Mouse (Mus musculus) thymus, postnatal 10 days (tissue): Measurements from ENCODE around the gene Dcst1.

Experiments
- DNase-seq, 2 experiments: peaks; one replicate each; pipeline ENCODE4 v3.0.0; 2021; ENCODE audit warnings: low spot score in 2 of 2

Dcst1 gene

GRCm38 (mm10) chr3:89365153-89365485 lies at the start of gene Dcst1:
TSS of gene Dcst1 (minus strand) at chr3:89365253.
- DNase-seq, result no peak

GRCm38 (mm10) chr3:89411490-89412393 lies 46.7 kb upstream of the Dcst1 start, which contains the start of gene Flad1:
TSS of gene Flad1 (minus strand) at chr3:89411870.
- peak; percentile 98 to 99 for DNase-seq

- no peak for DNase-seq
Measured at GRCm38 (mm10) chr3:89410864-89411263, 45.8 kb upstream of the Dcst1 start.

- DNase-seq, result no peak
Measured at GRCm38 (mm10) chr3:89409701-89410100, 44.6 kb upstream of the Dcst1 start.

DNA sequence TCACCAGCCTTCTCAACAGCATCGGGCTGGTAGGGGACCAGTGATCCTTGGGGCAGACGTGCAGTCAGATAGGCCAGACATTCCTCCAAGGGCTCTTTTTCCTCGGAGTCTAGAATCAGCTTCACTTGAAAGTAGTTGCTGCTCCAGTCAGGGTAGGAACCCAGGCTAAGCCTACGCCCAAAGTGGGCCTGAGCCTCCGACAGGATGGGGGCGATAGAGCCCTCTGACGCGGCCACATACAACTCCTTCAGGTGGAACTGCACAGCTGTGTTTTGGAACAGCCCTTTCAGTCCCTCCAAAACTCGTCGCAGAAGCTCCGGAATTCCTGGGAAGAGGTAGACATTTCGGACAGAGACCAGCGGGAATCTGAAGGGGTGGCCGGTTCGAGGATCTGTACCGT lies 43.4 kb upstream of the Dcst1 start:
- DNase-seq, result no peak

DNA sequence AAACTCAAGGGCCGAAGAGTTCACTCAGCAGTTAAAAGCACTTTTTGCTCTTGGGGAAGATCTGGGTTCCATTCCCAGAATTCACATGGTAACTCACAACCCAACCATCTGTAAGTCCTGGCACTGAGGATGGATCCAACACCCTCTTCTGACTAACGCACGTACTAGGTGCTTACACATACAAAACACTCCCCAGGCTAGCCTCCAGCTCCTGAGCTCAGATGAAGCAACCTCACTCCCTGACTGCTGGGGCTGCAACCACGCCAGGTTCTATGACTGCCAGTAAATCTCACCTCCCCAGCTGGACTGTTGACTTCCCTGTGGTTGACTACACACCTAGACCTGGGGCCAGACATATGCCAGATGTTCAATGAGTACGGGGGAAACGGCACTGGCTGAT lies 41.8 kb upstream of the Dcst1 start:
- no peak for DNase-seq

GRCm38 (mm10) chr3:89402693-89403092 lies 37.6 kb upstream of the Dcst1 start, which contains the start of gene Lenep:
TSS of gene Lenep (minus strand) at chr3:89402793.
- no peak for DNase-seq

- DNase-seq, result no peak
Measured at GRCm38 (mm10) chr3:89401329-89401728, 36.3 kb upstream of the Dcst1 start.

GRCm38 (mm10) chr3:89396654-89397005 lies 31.6 kb upstream of the Dcst1 start:
- no peak for DNase-seq

DNA sequence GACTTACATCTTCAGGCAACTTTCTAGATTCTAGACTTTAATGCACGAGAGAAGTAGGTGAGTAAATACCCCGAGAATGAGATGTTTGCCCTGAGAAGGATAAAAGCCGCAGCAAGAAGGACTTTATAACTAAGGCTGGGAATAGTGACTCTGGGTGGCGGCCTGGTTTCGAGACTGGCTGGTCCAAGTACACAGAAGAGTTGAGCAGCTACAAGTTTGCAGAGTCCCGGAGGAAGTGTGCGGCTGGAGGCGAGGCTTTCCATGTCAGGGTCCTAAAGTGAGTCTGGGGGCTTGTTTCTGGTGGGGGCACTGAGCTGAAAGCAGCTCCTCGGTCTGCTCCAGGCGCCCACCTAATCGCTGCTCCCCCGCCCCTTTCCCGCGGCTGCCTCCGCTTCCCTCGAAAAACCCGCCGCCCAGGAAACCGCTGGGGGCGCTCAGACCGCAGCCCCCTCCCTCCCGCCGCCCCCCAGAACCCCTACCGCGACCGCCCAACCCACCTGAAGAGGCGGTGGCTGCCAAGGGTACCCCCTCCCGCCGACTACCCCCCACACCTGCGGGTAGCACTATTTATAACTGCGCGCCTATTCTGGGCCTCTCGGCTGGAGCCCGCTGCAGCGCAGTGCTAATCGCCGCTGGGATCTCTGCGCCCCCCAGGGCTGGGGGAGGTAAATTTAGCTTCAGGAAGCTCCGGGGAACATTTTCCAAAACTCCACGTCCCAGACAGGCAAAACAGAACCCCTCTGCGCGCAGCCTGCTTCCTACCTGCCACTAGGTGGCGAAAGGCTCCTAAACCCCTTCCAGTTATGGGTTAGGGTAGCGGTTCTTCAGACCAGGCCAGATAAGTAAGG lies 31.0 kb upstream of the Dcst1 start:
- DNase-seq, result peak; percentile 70 to 78

- DNase-seq, result no peak
Measured at GRCm38 (mm10) chr3:89395419-89395805, 30.4 kb upstream of the Dcst1 start.

GRCm38 (mm10) chr3:89394894-89395256 lies 29.8 kb upstream of the Dcst1 start:
- no peak for DNase-seq

- peak in 1 of 2 experiments; percentile 19 for DNase-seq
Measured at GRCm38 (mm10) chr3:89394006-89394893, 29.2 kb upstream of the Dcst1 start, which contains the start of gene Zbtb7b. TSS of gene Zbtb7b (minus strand) at chr3:89394776.

DNA sequence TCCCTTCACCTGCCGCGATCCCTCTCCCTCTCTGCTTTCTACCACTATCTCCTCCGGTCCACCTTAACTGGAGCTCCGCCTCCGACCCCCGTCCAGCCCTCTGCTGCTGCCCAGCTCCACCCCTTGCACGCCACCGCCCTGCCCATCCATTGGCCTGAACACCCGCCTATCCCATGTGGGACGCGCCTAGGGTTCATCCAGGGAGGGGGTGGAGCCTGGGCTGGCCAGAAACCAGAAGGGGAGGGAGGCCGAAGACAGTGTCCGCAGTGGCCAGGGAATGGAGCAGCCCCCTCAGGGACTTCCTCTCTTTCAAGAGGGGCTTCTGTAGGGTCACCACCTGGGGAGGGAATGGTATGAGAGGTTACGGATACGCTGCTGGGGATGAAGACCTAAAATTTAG lies 28.6 kb upstream of the Dcst1 start:
- peak in 1 of 2 experiments; percentile 66 for DNase-seq

DNA sequence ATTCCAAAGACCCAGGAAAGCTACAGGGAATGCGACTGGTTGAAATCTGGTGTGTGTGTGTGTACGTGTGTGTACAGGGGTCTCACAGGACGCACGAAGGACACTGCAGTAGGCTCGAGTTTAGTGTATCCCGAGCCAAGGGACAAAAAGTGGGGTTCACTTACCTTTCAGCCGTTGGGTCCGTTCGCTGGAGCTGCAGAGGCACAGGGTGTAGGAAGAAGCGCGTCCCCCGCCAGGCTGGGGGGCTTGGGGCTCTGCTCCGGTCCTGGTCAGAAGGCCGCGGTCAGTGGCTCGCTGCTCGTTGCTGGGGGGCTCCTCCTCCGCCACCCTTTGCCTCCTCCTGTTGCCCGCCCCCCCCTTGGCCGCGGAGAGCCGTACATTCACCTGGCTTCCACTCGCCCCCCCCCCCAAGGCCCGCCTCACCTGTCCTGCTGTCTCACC lies 27.8 kb upstream of the Dcst1 start:
- DNase-seq, result no peak

GRCm38 (mm10) chr3:89391663-89392511 lies 26.8 kb upstream of the Dcst1 start:
- no peak for DNase-seq

DNA sequence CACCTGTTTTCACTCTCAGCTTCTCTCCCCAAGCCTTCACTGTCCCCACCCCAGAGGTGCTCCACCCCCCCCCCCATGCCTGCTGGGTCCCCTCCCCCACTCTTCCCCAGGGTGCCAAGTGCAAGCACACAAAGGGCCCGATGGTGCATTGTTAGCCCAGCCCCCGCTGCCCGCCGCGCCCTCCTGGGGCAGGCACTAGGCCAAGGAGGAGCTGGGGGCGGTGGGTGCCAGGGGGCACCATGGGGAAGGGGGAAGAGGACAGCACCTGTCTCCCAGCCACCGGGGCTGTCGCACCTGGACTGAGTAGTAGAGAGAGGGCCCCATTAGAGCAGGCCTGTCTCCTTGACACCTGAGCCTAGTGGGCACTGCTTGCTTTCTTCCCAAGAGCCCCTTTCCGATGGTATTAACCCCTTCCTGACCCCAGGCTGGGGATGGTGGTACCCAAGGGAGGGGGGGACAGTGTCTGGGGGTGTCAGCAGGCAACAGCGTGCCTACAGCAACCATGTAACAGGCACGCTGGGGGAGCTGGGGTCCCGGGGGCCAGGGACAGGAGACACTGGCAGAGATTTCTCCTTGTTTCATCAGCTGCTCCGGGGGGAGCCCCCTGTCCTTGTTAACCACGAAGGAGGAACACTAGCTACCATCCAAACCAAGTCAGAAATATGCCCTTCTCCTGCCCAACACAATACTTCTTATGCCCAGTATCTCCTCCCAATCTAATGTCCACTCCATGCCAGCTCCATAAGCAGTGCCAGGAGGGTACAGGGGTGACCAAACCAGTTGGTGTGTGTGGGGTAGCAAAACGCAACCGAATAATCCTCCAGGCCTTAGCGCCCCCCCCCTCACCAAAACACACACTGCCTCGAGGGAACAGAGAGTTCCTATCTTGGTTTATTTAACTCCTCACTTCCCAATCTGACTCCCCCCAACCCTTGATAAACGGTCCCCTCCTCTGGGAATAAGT lies 25.9 kb upstream of the Dcst1 start:
- DNase-seq, result no peak

DNA sequence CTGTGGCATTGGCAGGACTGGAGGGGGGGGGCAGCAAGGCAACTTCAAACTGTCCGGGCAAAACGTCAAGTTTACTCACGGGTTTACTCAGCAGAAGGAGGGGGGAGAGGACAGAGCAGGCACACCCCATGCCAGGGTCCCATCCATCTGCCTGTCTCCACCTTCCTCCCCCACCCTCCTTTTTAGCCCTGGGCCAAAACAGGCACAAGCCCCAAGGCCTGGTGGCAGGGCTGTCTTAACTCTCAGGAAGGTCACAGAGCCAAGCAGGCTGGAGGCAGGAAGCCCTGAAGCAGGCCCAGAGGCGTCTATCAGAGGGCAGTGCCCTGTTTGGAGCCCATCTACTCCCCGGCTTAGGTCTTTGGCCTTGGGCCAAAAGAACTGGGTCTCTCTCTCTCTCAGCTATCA lies 25.1 kb upstream of the Dcst1 start:
- no peak for DNase-seq

DNA sequence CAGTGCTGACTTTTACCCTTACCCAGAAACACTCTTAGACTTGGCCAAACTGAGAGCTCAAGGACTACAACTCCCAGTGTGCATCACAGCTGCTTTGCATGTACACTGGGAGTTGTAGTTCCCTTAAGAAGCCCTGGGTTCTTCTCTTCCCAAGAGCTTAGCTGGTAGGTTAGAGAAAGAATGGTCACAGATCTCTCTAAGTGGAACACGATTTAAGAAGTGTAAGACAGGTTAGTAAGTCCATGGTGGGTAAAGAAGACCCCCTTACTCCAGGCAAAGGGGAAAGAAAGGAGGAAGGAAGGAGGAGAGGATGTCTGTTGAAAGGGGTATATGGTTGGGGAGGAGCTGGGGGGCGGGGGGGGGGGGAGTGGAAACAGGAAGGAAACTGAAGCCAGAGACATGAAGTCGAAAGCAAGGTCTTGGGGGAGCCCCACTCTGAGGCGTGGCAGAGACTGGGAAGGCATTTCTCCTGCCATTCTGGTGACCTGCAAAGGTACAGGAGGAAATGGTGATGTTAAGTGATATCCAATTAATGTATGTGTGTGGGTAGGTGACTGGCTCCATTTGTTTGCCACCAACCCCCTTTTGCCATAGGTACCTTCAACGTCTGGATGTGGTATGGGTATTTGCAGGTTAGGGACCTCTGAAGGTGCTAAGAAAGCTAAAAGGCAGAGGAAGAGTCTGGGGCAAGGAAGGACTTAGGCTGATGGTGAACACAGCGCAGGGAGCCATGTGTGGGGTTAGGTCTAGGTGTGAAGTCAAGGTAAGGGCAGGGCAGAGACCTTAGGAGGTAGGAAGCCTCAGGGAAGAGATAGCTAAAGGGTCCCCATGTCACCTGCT lies 24.1 kb upstream of the Dcst1 start:
- no peak for DNase-seq
